Mouse (Mus musculus): ENCODE data around the gene Ccdc78.

DNA sequence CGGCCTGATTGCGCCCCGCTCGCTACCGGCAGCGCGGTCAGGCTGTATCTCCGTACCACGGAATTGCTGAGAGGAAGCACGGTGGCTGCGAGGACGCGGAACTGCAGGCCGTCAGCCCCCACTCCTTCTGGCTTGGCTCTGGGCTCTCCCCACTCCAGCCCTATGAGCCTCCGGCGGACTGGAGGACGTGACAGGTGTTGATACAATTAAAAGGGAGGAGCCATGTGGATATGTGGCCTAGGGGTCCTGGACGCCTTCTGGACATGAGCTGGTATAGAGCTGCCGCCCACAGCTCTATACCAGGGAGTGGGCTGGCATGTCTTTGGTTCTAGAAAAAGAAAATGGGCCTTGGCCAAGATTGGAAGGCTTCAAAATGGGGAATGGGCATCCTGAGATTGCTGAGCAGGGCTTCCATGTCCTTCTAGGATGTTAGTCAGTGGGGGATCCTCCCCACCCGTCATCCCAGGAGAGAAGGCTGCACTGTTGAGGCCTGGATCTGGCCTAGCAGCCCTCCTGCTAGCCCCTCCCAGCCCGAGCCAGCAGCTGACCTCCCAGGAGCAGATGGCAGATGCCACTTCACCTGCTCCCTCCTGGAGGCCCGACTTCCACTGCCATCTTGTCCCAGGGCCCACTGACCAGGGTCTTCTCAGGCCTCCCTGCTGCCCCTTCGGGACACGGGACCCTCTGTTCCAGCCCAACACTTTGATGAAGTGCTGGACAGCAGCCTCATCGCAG lies 23.4 kb downstream of the Ccdc78 start:
- TF ChIP-seq TCF12 (IDR thresholded peaks at IDR 0.05; ENCODE audit: low read depth, low read length) = no peak
- TF ChIP-seq ZC3H11A (IDR thresholded peaks at IDR 0.05; ENCODE audit: low read depth, low read length) = no peak
- TF ChIP-seq POLR2A (IDR thresholded peaks at IDR 0.05; ENCODE audit: control insufficient read depth in 1 of 2, insufficient read depth in 1 of 2, low read depth in 1 of 2, low read length in 2 of 2, poor library complexity in 1 of 2) = no peak
- no peak for TF ChIP-seq E2F4 (IDR thresholded peaks at IDR 0.05; ENCODE audit: borderline replicate concordance, low read depth, low read length)
- no peak for TF ChIP-seq TAL1 (IDR thresholded peaks at IDR 0.05; ENCODE audit: low read length)
- TF ChIP-seq MXI1 (IDR thresholded peaks at IDR 0.05; ENCODE audit: low read depth, low read length) = no peak
- no peak for TF ChIP-seq SIN3A (IDR thresholded peaks at IDR 0.05; ENCODE audit: low read length)
- TF ChIP-seq RCOR1 (IDR thresholded peaks at IDR 0.05; ENCODE audit: low read depth, low read length) = no peak
- TF ChIP-seq CTCF (IDR thresholded peaks at IDR 0.05 in 2 of 3, conservative IDR thresholded peaks at IDR 0.05 in 1 of 3; ENCODE audit: control insufficient read depth in 1 of 3, insufficient read depth in 1 of 3, low read depth in 2 of 3, low read length in 3 of 3, poor library complexity in 1 of 3, severe bottlenecking in 1 of 3) = no peak
- no peak for TF ChIP-seq EP300 (IDR thresholded peaks at IDR 0.05; ENCODE audit: low read depth in 1 of 2, low read length in 2 of 2)
- TF ChIP-seq MEF2A (IDR thresholded peaks at IDR 0.05; ENCODE audit: extremely low read depth, insufficient replicate concordance, low read depth, low read length, poor library complexity, severe bottlenecking) = no peak
- TF ChIP-seq JUND (IDR thresholded peaks at IDR 0.05; ENCODE audit: low read depth, low read length) = no peak
- TF ChIP-seq ZKSCAN1 (IDR thresholded peaks at IDR 0.05; ENCODE audit: low read depth, low read length) = no peak

Measured in MEL (cell line).